Mouse (Mus musculus) heart, postnatal 36 days (tissue): ENCODE measurements around the gene Dppa5a. TPM values are rescaled to one million over a fixed set of nuclear protein-coding genes. Genes with fewer than 3 reads are reported as not detected.
"Not testable (repeated sequence)": the region's sequence is repeated elsewhere in the genome, so short reads cannot be mapped to it uniquely, and the experiment has no call there.

Experiments used
- DNase-seq, 2 experiments: peaks; one replicate each; pipeline ENCODE4 v3.0.0; 2021 to 2022
- intact Hi-C: fragments of 180-260 bp; cut with DNase I; formaldehyde crosslinking; loops from one replicate; pipeline ENCODE4 v1.15.1; 2025
- total RNA-seq, 2 experiments: library from RNA; stranded (reverse); gene quantifications; 2 replicates each; pipeline ENCODE4 v1.2.3; 2021

Dppa5a gene
- not detected for total RNA-seq

- DNase-seq, intact Hi-C loops: not testable (repeated sequence)
These were observed at the start of gene Dppa5a for GRCm38 (mm10) chr9:78367959-78368358. Dppa5a (minus strand) TSS chr9:78368177.

GRCm38 (mm10) chr9:78401596-78401995 is 33.6 kb upstream of the Dppa5a start:
- intact Hi-C loops, result no loop called here
- DNase-seq, result no peak

GRCm38 (mm10) chr9:78400570-78400969 is 32.6 kb upstream of the Dppa5a start:
- intact Hi-C loops, result no loop called here

GRCm38 (mm10) chr9:78396517-78396916 is 28.5 kb upstream of the Dppa5a start:
- DNase-seq, result no peak
- intact Hi-C loops, result no loop called here

More at GRCm38 (mm10) chr9:78400570-78400969, 32.6 kb upstream of the Dppa5a start:
- no peak for DNase-seq

GRCm38 (mm10) chr9:78395630-78396351 is 27.8 kb upstream of the Dppa5a start, which contains the start of gene Ddx43:
Ddx43 (plus strand) TSS chr9:78395777.
- DNase-seq, result peak; percentile 9 to 13
- intact Hi-C loops, result no loop called here

- intact Hi-C loops, result no loop called here
- DNase-seq, result no peak
These were observed 27.3 kb upstream of the Dppa5a start for GRCm38 (mm10) chr9:78395244-78395629.

GRCm38 (mm10) chr9:78394602-78395001 is 26.6 kb upstream of the Dppa5a start:
- intact Hi-C loops, result no loop called here
- DNase-seq, result no peak

- DNase-seq, result no peak
- intact Hi-C loops, result no loop called here
These were observed 25.8 kb upstream of the Dppa5a start for GRCm38 (mm10) chr9:78393741-78394140.

- DNase-seq, result no peak
- intact Hi-C loops, result no loop called here
These were observed 22.0 kb upstream of the Dppa5a start for GRCm38 (mm10) chr9:78389981-78390380.

GRCm38 (mm10) chr9:78386947-78387346 is 19.0 kb upstream of the Dppa5a start:
- no peak for DNase-seq
- intact Hi-C loops, result no loop called here

GRCm38 (mm10) chr9:78385893-78386292 is 17.9 kb upstream of the Dppa5a start:
- DNase-seq, result no peak
- intact Hi-C loops, result no loop called here

- DNase-seq, result no peak
- intact Hi-C loops, result no loop called here
These were observed 10.3 kb upstream of the Dppa5a start, which contains the start of gene Ooep for GRCm38 (mm10) chr9:78378113-78378785. Ooep (minus strand) TSS chr9:78378725.

GRCm38 (mm10) chr9:78377546-78377945 is 9.6 kb upstream of the Dppa5a start:
- intact Hi-C loops, result no loop called here
- DNase-seq, result no peak

GRCm38 (mm10) chr9:78375486-78375885 is 7.5 kb upstream of the Dppa5a start:
- intact Hi-C loops, result no loop called here
- DNase-seq, result no peak

- no peak for DNase-seq
- intact Hi-C loops, result no loop called here
These were observed 7.0 kb upstream of the Dppa5a start for GRCm38 (mm10) chr9:78374885-78375389.

GRCm38 (mm10) chr9:78374397-78374796 is 6.4 kb upstream of the Dppa5a start:
- intact Hi-C loops, result no loop called here
- no peak for DNase-seq

- intact Hi-C loops, result no loop called here
- DNase-seq, result no peak
These were observed 5.0 kb upstream of the Dppa5a start for GRCm38 (mm10) chr9:78372827-78373504.

- DNase-seq, result no peak
- intact Hi-C loops, result no loop called here
These were observed 3.5 kb upstream of the Dppa5a start for GRCm38 (mm10) chr9:78371441-78371840.

GRCm38 (mm10) chr9:78369786-78370185 is 1.8 kb upstream of the Dppa5a start:
- DNase-seq, result no peak
- intact Hi-C loops, result no loop called here

GRCm38 (mm10) chr9:78369349-78369748 is 1.4 kb upstream of the Dppa5a start:
- intact Hi-C loops, result no loop called here
- no peak for DNase-seq

GRCm38 (mm10) chr9:78368671-78369293 is 805 bp upstream of the Dppa5a start:
- intact Hi-C loops, result no loop called here
- DNase-seq, result no peak
